Mouse (Mus musculus) spleen, adult 2 months (tissue): Measurements from ENCODE around the gene Samd3. TPM values are rescaled to one million over a fixed set of nuclear protein-coding genes. Genes with fewer than 3 reads are reported as not detected.

Source experiments
- DNase-seq, 2 experiments: peaks; one replicate each; pipeline versions ENCODE4 v3.0.0 to v3.0.0-alpha.2; 2012 to 2021; ENCODE audit warnings: low spot score in 2 of 2, low read depth in 1 of 2
- H3K27ac ChIP-seq: fragments of 200-500 bp; 2 replicates; pipeline ENCODE4 v1.5.1; 2012; ENCODE audit warnings: low read length, inconsistent platforms; ENCODE audit not compliant: insufficient read depth
- H3K27me3 ChIP-seq: fragments of 200-500 bp; 2 replicates; pipeline ENCODE4 v1.6.1; 2012; ENCODE audit warnings: mild to moderate bottlenecking, moderate library complexity, low read length, inconsistent platforms; ENCODE audit not compliant: control insufficient read depth, insufficient read depth
- H3K36me3 ChIP-seq: fragments of 200-500 bp; 2 replicates; pipeline ENCODE4 v1.6.1; 2012; ENCODE audit warnings: mild to moderate bottlenecking, low read length, inconsistent platforms; ENCODE audit not compliant: control insufficient read depth, insufficient read depth
- H3K4me1 ChIP-seq: fragments of 200-500 bp; 2 replicates; pipeline ENCODE4 v1.6.1; 2011; ENCODE audit warnings: inconsistent platforms; ENCODE audit not compliant: control insufficient read depth, insufficient read depth, insufficient read length
- H3K4me3 ChIP-seq: fragments of 200-500 bp; 2 replicates; pipeline ENCODE4 v1.5.1; 2011; ENCODE audit warnings: mild to moderate bottlenecking, inconsistent platforms; ENCODE audit not compliant: insufficient read depth, insufficient read length; ENCODE audit errors: extremely low read depth
- CTCF ChIP-seq: fragments of 200-500 bp; IDR thresholded peaks from 2 replicates; pipeline ENCODE4 v1.5.1; 2011; ENCODE audit warnings: mild to moderate bottlenecking, inconsistent platforms; ENCODE audit not compliant: insufficient read depth, insufficient read length, insufficient replicate concordance; ENCODE audit errors: extremely low read depth
- POLR2A ChIP-seq: fragments of 200-500 bp; IDR thresholded peaks from 2 replicates; pipeline ENCODE4 v1.6.1; 2011; ENCODE audit warnings: low read depth, low read length, inconsistent platforms
- WGBS: fragments of 180-500 bp; shearing (Covaris S2); methylation state at CpG from one replicate; pipeline ENCODE4 v1.1.7; 2018; 5-methylcytosine and 5-hydroxymethylcytosine counted together
- polyA plus RNA-seq: library from polyadenylated mRNA; depleted of rRNA; stranded (reverse); fragments of >200 nt; gene quantifications from 2 replicates; pipeline ENCODE4 v1.2.3, GENCODE M21; 2012; rRNA removed

Samd3 gene
- polyA plus RNA-seq, result 1.1 and 1.4 TPM in 2 replicates

DNA sequence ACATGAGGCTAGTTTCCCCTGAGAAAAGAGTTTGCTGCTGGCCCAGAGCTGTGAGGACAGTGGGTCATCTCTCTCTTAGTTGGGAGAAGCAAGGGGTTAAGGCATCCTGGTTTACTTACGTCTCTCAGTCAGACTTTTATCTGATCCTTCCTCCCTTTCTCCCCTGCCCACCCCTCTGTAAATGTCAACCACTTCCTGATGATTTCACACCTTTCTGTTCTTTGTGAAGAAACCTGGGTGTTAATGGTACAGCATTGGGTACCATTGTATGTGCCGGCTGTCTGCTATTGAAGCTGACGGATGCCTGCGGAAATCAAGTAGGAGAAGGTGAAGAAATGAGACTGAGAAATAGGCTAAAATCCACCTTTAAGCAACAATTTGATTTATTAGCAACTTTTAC is at the start of gene Samd3:
TSS of gene Samd3 (plus strand) at position 220 of the 400 bp plus-strand sequence.
- DNase-seq, result peak in 1 of 2 experiments; percentile 2
- Histone ChIP-seq H3K36me3 (no peaks in the 10 kb centered on the region), H3K27ac (peak within 1 kb of the TSS; percentile 23; the same call in 1 of the 2 replicates), H3K27me3 (no peaks in the 10 kb centered on the region), H3K4me3 (peak within 1 kb of the TSS; percentile 17; the same call in 1 of the 2 replicates), H3K4me1 (no peaks in the 10 kb centered on the region)
- TF ChIP-seq POLR2A (no peak), CTCF (no peak)
- 68% methylated on average over 4 of the region's 4 CpGs for WGBS

DNA sequence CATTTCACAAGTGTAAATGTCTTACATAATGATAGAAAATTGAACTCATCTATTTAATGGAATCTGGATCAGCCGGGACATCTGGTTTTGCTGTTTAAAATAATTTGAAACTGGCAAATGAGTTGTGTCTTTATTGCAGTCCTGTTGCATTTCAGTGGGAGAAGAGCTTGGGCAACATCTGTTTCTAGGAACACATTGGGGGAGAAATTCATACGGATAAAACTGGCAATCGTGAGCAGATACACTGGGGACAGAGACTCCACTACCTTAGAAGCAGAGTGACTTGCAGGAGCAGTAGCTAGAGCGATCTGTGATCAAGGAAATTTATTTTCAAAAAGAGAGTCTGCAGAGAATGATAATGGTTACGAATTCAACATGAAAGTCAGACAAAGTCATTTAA is 44.2 kb upstream of the Samd3 start:
- H3K36me3 ChIP-seq, result no peaks in the 10 kb centered on the region
- no peak for DNase-seq
- 89% methylated on average over 5 of the region's 5 CpGs for WGBS
- no peak overlapping the region for H3K4me3 ChIP-seq
- H3K4me1 ChIP-seq, result no peaks in the 10 kb centered on the region
- H3K27ac ChIP-seq, result no peak overlapping the region
- TF ChIP-seq POLR2A, result no peak
- TF ChIP-seq CTCF, result no peak
- H3K27me3 ChIP-seq, result no peaks in the 10 kb centered on the region

GRCm38 (mm10) chr10:26190811-26191210 is 38.7 kb upstream of the Samd3 start:
- Histone ChIP-seq H3K27ac (no peak overlapping the region), H3K4me1 (no peaks in the 10 kb centered on the region), H3K4me3 (no peak overlapping the region), H3K27me3 (no peaks in the 10 kb centered on the region), H3K36me3 (no peaks in the 10 kb centered on the region)
- no peak for TF ChIP-seq CTCF
- no peak for TF ChIP-seq POLR2A
- no peak for DNase-seq

GRCm38 (mm10) chr10:26194892-26195291 is 34.6 kb upstream of the Samd3 start:
- H3K4me1 ChIP-seq, result no peaks in the 10 kb centered on the region
- no peak overlapping the region for H3K27ac ChIP-seq
- H3K4me3 ChIP-seq, result no peak overlapping the region
- no peak for TF ChIP-seq CTCF
- no peak for TF ChIP-seq POLR2A
- no peak for DNase-seq
- H3K36me3 ChIP-seq, result no peaks in the 10 kb centered on the region
- 82% methylated on average over 1 of the region's 1 CpGs for WGBS
- H3K27me3 ChIP-seq, result no peaks in the 10 kb centered on the region

GRCm38 (mm10) chr10:26202708-26203368 is 26.7 kb upstream of the Samd3 start:
- no peak for TF ChIP-seq POLR2A
- no peak for TF ChIP-seq CTCF
- Histone ChIP-seq H3K4me1 (no peaks in the 10 kb centered on the region), H3K27ac (no peak overlapping the region), H3K27me3 (no peaks in the 10 kb centered on the region), H3K36me3 (no peaks in the 10 kb centered on the region), H3K4me3 (no peak overlapping the region)
- 82% methylated on average over 9 of the region's 9 CpGs for WGBS
- DNase-seq, result no peak

- no peaks in the 10 kb centered on the region for H3K36me3 ChIP-seq
- DNase-seq, result no peak
- 88% methylated on average over 4 of the region's 4 CpGs for WGBS
- TF ChIP-seq POLR2A (no peak), CTCF (no peak)
- no peaks in the 10 kb centered on the region for H3K27me3 ChIP-seq
- H3K27ac ChIP-seq, result no peak overlapping the region
- no peaks in the 10 kb centered on the region for H3K4me1 ChIP-seq
- no peak overlapping the region for H3K4me3 ChIP-seq
Measured at GRCm38 (mm10) chr10:26220729-26221128, 8.8 kb upstream of the Samd3 start.

- no peak for TF ChIP-seq CTCF
- TF ChIP-seq POLR2A, result no peak
- WGBS, result 90% methylated on average over 5 of the region's 5 CpGs
Measured at GRCm38 (mm10) chr10:26226241-26226640, 3.3 kb upstream of the Samd3 start.

More at GRCm38 (mm10) chr10:26226241-26226640, 3.3 kb upstream of the Samd3 start:
- no peak overlapping the region for H3K4me3 ChIP-seq
- no peaks in the 10 kb centered on the region for H3K4me1 ChIP-seq
- H3K27me3 ChIP-seq, result no peaks in the 10 kb centered on the region
- no peaks in the 10 kb centered on the region for H3K36me3 ChIP-seq
- no peak overlapping the region for H3K27ac ChIP-seq
- DNase-seq, result no peak
